Mouse (Mus musculus) myocyte (in vitro differentiated cells): ENCODE data around the gene Midn.

Experiments
- CEBPB ChIP-seq: IDR thresholded peaks from 2 replicates; pipeline ENCODE4 v1.6.1; 2011; ENCODE audit warnings: mild to moderate bottlenecking, moderate library complexity; ENCODE audit not compliant: poor library complexity, insufficient read depth, severe bottlenecking
- E2F4 ChIP-seq: IDR thresholded peaks from one replicate; pipeline ENCODE4 v1.6.1; 2011; ENCODE audit warnings: mild to moderate bottlenecking, control low read depth, moderate library complexity; ENCODE audit not compliant: insufficient read depth
- MAX ChIP-seq: IDR thresholded peaks from one replicate; pipeline ENCODE4 v1.6.1; 2011; ENCODE audit warnings: low read depth, mild to moderate bottlenecking, control low read depth
- MYOD1 ChIP-seq, 3 experiments: IDR thresholded peaks; one replicate each; pipeline ENCODE4 v1.6.1; 2011; ENCODE audit warnings: control low read depth in 2 of 3, low read depth in 2 of 3, mild to moderate bottlenecking in 2 of 3, moderate library complexity in 1 of 3; ENCODE audit not compliant: insufficient read length in 2 of 3, control insufficient read depth in 1 of 3
- MYOG ChIP-seq, 3 experiments: IDR thresholded peaks; one replicate each; pipeline ENCODE4 v1.6.1; 2011; ENCODE audit warnings: control low read depth in 2 of 3, low read depth in 2 of 3, mild to moderate bottlenecking in 2 of 3; ENCODE audit not compliant: insufficient read length in 2 of 3, control insufficient read depth in 1 of 3, insufficient read depth in 1 of 3
- POLR2A ChIP-seq: IDR thresholded peaks from one replicate; pipeline ENCODE4 v1.6.1; 2011; ENCODE audit warnings: low read depth, mild to moderate bottlenecking, control low read depth, moderate library complexity; ENCODE audit not compliant: insufficient read length
- POLR2AphosphoS2 ChIP-seq: IDR thresholded peaks from one replicate; pipeline ENCODE4 v1.6.1; 2011; ENCODE audit warnings: low read depth, control low read depth; ENCODE audit not compliant: insufficient read length
- SRF ChIP-seq: IDR thresholded peaks from one replicate; pipeline ENCODE4 v1.6.1; 2011; ENCODE audit warnings: low read depth; ENCODE audit not compliant: control insufficient read depth, insufficient read length
- TCF12 ChIP-seq: IDR thresholded peaks from one replicate; pipeline ENCODE4 v1.6.1; 2011; ENCODE audit warnings: mild to moderate bottlenecking, control low read depth; ENCODE audit not compliant: poor library complexity, insufficient read depth, severe bottlenecking
- USF1 ChIP-seq: IDR thresholded peaks from one replicate; pipeline ENCODE4 v1.6.1; 2011; ENCODE audit warnings: low read depth, mild to moderate bottlenecking, control low read depth, moderate library complexity

GRCm38 (mm10) chr10:80141786-80142529, 6.1 kb upstream of the Midn start:
- peak; percentile 98 for TF ChIP-seq POLR2A
- TF ChIP-seq TCF12: no peak
- TF ChIP-seq MYOG (IDR thresholded peaks at IDR 0.05; ENCODE audit: control insufficient read depth in 1 of 3, insufficient read depth in 1 of 3, insufficient read length in 2 of 3, low read depth in 2 of 3): peak in 1 of 3 experiments; percentile 6
- TF ChIP-seq MYOD1 (IDR thresholded peaks at IDR 0.05; ENCODE audit: control insufficient read depth in 1 of 3, insufficient read length in 2 of 3, low read depth in 2 of 3): peak in 1 of 3 experiments; percentile 22
- peak; percentile 36 for TF ChIP-seq MAX
- no peak for TF ChIP-seq E2F4
- TF ChIP-seq SRF: peak; percentile 66
- TF ChIP-seq USF1: no peak
- peak; percentile 95 for TF ChIP-seq POLR2AphosphoS2
- TF ChIP-seq CEBPB: no peak
